Mouse (Mus musculus) stomach, embryonic 14.5 days (tissue): ENCODE data around the gene Xkrx. TPM values are rescaled to one million over a fixed set of nuclear protein-coding genes. Genes with fewer than 3 reads are reported as not detected.
"Not testable (repeated sequence)": the region's sequence is repeated elsewhere in the genome, so short reads cannot be mapped to it uniquely, and the experiment has no call there.

Experiments
- ATAC-seq: fragments of 200-750 bp; cut with Nextera tagmentation; 2 replicates; pipeline ENCODE4 v1.8.0; 2017; ENCODE audit warnings: low read depth, moderate TSS enrichment; ENCODE audit not compliant: insufficient number of reproducible peaks, insufficient read depth, low FRiP score
- H3K27ac ChIP-seq: fragments of 300-500 bp; sonication (generic); 2 replicates; pipeline ENCODE4 v1.5.1; 2014; ENCODE audit warnings: mild to moderate bottlenecking, low read length, moderate library complexity, mixed read lengths
- H3K27me3 ChIP-seq: fragments of 300-500 bp; sonication (generic); 2 replicates; pipeline ENCODE4 v1.6.1; 2014; ENCODE audit warnings: low read length, control low read depth, mixed read lengths; ENCODE audit not compliant: control insufficient read depth, insufficient read depth
- H3K36me3 ChIP-seq: fragments of 300-500 bp; sonication (generic); 2 replicates; pipeline ENCODE4 v1.6.1; 2014; ENCODE audit warnings: mild to moderate bottlenecking, control low read depth, low read length, moderate library complexity, mixed read lengths; ENCODE audit not compliant: control insufficient read depth, insufficient read depth
- H3K4me1 ChIP-seq: fragments of 300-500 bp; sonication (generic); 2 replicates; pipeline ENCODE4 v1.6.1; 2014; ENCODE audit warnings: low read length, control low read depth, mixed read lengths; ENCODE audit not compliant: control insufficient read depth, insufficient read depth
- H3K4me2 ChIP-seq: fragments of 300-500 bp; sonication (generic); replicated peaks from 2 replicates; pipeline ENCODE4 v1.6.1; 2014; ENCODE audit warnings: low read depth, low read length, control low read depth
- H3K4me3 ChIP-seq: fragments of 300-500 bp; sonication (generic); 2 replicates; pipeline ENCODE4 v1.5.1; 2014; ENCODE audit warnings: low read depth, low read length, control low read depth
- H3K9ac ChIP-seq: fragments of 300-500 bp; sonication (generic); replicated peaks from 2 replicates; pipeline ENCODE4 v1.6.1; 2014; ENCODE audit warnings: low read depth, mild to moderate bottlenecking, control low read depth, low read length, moderate library complexity, mixed read lengths
- H3K9me3 ChIP-seq: fragments of 300-500 bp; sonication (generic); 2 replicates; pipeline ENCODE4 v1.6.1; 2016; ENCODE audit warnings: low read depth, low read length, control low read depth; ENCODE audit not compliant: control insufficient read depth
- WGBS: fragments of 180-500 bp; shearing (Covaris S2); extraction: QIAGEN DNeasy Blood & Tissue Kit; methylation state at CpG from one replicate; pipeline ENCODE4 v1.1.7; 2014; 5-methylcytosine and 5-hydroxymethylcytosine counted together
- polyA plus RNA-seq: library from polyadenylated mRNA; unstranded; fragments of >200 nt; fragmentation: Nextera tagmentation; extraction: Ambion mirVana; gene quantifications from 2 replicates; pipeline ENCODE4 v1.2.1, GENCODE M21; 2014

The Xkrx gene
- polyA plus RNA-seq: 0.30 and 0.53 TPM in 2 replicates

- Histone ChIP-seq H3K27me3 (no peaks in the 10 kb centered on the region), H3K36me3 (no peaks in the 10 kb centered on the region), H3K4me1 (no peaks in the 10 kb centered on the region), H3K4me2 (peak within 1 kb of the TSS; percentile 40), H3K27ac (no peak within 1 kb of the TSS), H3K9me3 (no peaks in the 10 kb centered on the region), H3K4me3 (no peak within 1 kb of the TSS), H3K9ac (no peak within 1 kb of the TSS)
- WGBS: 37% methylated on average over 16 of the region's 16 CpGs
- ATAC-seq: no peak
Measured at GRCm38 (mm10) chrX:134162043-134162720, at the start of gene Xkrx. Xkrx (minus strand) TSS chrX:134162076.

GRCm38 (mm10) chrX:134211151-134211642 lies 49.3 kb upstream of the Xkrx start:
- H3K9ac ChIP-seq: no peak overlapping the region
- H3K4me1 ChIP-seq: no peaks in the 10 kb centered on the region
- no peaks in the 10 kb centered on the region for H3K9me3 ChIP-seq
- no peaks in the 10 kb centered on the region for H3K27me3 ChIP-seq
- WGBS: 82% methylated on average over 7 of the region's 7 CpGs
- no peak for ATAC-seq
- no peaks in the 10 kb centered on the region for H3K36me3 ChIP-seq
- no peak overlapping the region for H3K4me2 ChIP-seq
- no peak overlapping the region for H3K4me3 ChIP-seq
- no peak overlapping the region for H3K27ac ChIP-seq

- Histone ChIP-seq H3K4me2 (no peak overlapping the region), H3K27ac (no peak overlapping the region), H3K36me3 (no peaks in the 10 kb centered on the region), H3K27me3 (no peaks in the 10 kb centered on the region), H3K4me1 (no peaks in the 10 kb centered on the region), H3K4me3 (no peak overlapping the region), H3K9me3 (no peaks in the 10 kb centered on the region), H3K9ac (no peak overlapping the region)
- WGBS: 75% methylated on average over 2 of the region's 2 CpGs
- no peak for ATAC-seq
Measured at GRCm38 (mm10) chrX:134208491-134208890, 46.6 kb upstream of the Xkrx start.

GRCm38 (mm10) chrX:134187201-134187600 lies 25.3 kb upstream of the Xkrx start, which contains the start of gene Arl13a:
Arl13a (plus strand) TSS chrX:134187501.
- 93% methylated on average over 8 of the region's 9 CpGs for WGBS
- H3K36me3 ChIP-seq, H3K9me3 ChIP-seq, H3K27ac ChIP-seq, H3K4me2 ChIP-seq, H3K27me3 ChIP-seq, H3K9ac ChIP-seq, H3K4me3 ChIP-seq, ATAC-seq, H3K4me1 ChIP-seq: not testable (repeated sequence)

GRCm38 (mm10) chrX:134174699-134175098 lies 12.8 kb upstream of the Xkrx start:
- H3K27ac ChIP-seq: no peak overlapping the region
- no peak for ATAC-seq
- 100% methylated on average over 1 of the region's 1 CpGs for WGBS
- no peaks in the 10 kb centered on the region for H3K4me1 ChIP-seq
- H3K4me3 ChIP-seq: no peak overlapping the region
- no peak overlapping the region for H3K9ac ChIP-seq
- H3K36me3 ChIP-seq: no peaks in the 10 kb centered on the region
- H3K4me2 ChIP-seq: no peak overlapping the region
- no peaks in the 10 kb centered on the region for H3K27me3 ChIP-seq
- H3K9me3 ChIP-seq: no peaks in the 10 kb centered on the region

- Histone ChIP-seq H3K4me2 (no peak overlapping the region), H3K27me3 (no peaks in the 10 kb centered on the region), H3K4me3 (no peak overlapping the region), H3K9ac (no peak overlapping the region), H3K9me3 (no peaks in the 10 kb centered on the region), H3K27ac (no peak overlapping the region), H3K4me1 (no peaks in the 10 kb centered on the region), H3K36me3 (no peaks in the 10 kb centered on the region)
- no peak for ATAC-seq
- WGBS: 69% methylated on average over 1 of the region's 1 CpGs
Measured at GRCm38 (mm10) chrX:134170584-134170983, 8.7 kb upstream of the Xkrx start.

GRCm38 (mm10) chrX:134163484-134163883 lies 1.6 kb upstream of the Xkrx start:
- Histone ChIP-seq H3K9ac (no peak overlapping the region), H3K27me3 (no peaks in the 10 kb centered on the region), H3K36me3 (no peaks in the 10 kb centered on the region), H3K4me2 (no peak overlapping the region), H3K4me1 (no peaks in the 10 kb centered on the region), H3K9me3 (no peaks in the 10 kb centered on the region), H3K4me3 (no peak overlapping the region), H3K27ac (no peak overlapping the region)
- 71% methylated on average over 4 of the region's 4 CpGs for WGBS
- no peak for ATAC-seq

GRCm38 (mm10) chrX:134162826-134163225 lies 950 bp upstream of the Xkrx start:
- no peak overlapping the region for H3K9ac ChIP-seq
- H3K27me3 ChIP-seq: no peaks in the 10 kb centered on the region
- H3K27ac ChIP-seq: no peak overlapping the region
- no peaks in the 10 kb centered on the region for H3K36me3 ChIP-seq
- no peak for ATAC-seq
- no peaks in the 10 kb centered on the region for H3K4me1 ChIP-seq
- WGBS: 15% methylated on average over 11 of the region's 11 CpGs
- no peaks in the 10 kb centered on the region for H3K9me3 ChIP-seq
- H3K4me3 ChIP-seq: no peak overlapping the region
- H3K4me2 ChIP-seq: peak overlapping the region; percentile 40

- Histone ChIP-seq H3K9me3 (no peaks in the 10 kb centered on the region), H3K27ac (no peak overlapping the region), H3K4me2 (no peak overlapping the region), H3K36me3 (no peaks in the 10 kb centered on the region), H3K9ac (no peak overlapping the region), H3K4me3 (no peak overlapping the region), H3K27me3 (no peaks in the 10 kb centered on the region), H3K4me1 (no peaks in the 10 kb centered on the region)
- 85% methylated on average over 2 of the region's 2 CpGs for WGBS
- ATAC-seq: no peak
Measured at GRCm38 (mm10) chrX:134160442-134160841, 1.4 kb downstream of the Xkrx start.
